Mouse (Mus musculus) B cell, adult 67 days (primary cell): ENCODE measurements around the gene Zfp263. TPM values are rescaled to one million over a fixed set of nuclear protein-coding genes. Genes with fewer than 3 reads are reported as not detected.

Experiments
- total RNA-seq, 2 experiments: library from RNA; stranded (reverse); gene quantifications; 4 replicates each; pipeline ENCODE4 v1.2.4; 2023

Zfp263 gene
- 10 to 100 TPM; 66.8 to 79.5 TPM for total RNA-seq

GRCm38 (mm10) chr16:3743503-3744185 lies at the start of gene Zfp263:
Gene Zfp263 (plus strand): TSS chr16:3744093.

GRCm38 (mm10) chr16:3717980-3718379 lies 25.9 kb upstream of the Zfp263 start, which contains the start of gene Mefv:
Gene Mefv (minus strand): TSS chr16:3718097.

Other genes starting within 250 kb of the Zfp263 start
- gene Olfr161, start 153.1 kb upstream of the Zfp263 start, total RNA-seq, result not detected
- gene Mefv, start 26.0 kb upstream of the Zfp263 start, total RNA-seq, result under 1 TPM in 1 of 2 experiments, not detected in 1; 0.20 TPM
- not detected for gene Olfr15, start 86.8 kb downstream of the Zfp263 start, total RNA-seq
- 1 to 10 TPM in 1 of 2 experiments, under 1 TPM in 1; 0.77 to 2.2 TPM for gene Zfp174, start 103.2 kb downstream of the Zfp263 start, total RNA-seq
- gene Naa60, start 128.3 kb downstream of the Zfp263 start, total RNA-seq, result 100 to 1,000 TPM; 102 to 111 TPM
- gene Zfp597, start 140.5 kb downstream of the Zfp263 start, total RNA-seq, result 10 to 100 TPM; 33.6 to 46.3 TPM
- 1 to 10 TPM in 1 of 2 experiments, not detected in 1; 3.0 TPM for gene Gm20695, start 140.6 kb downstream of the Zfp263 start, total RNA-seq
- 10 to 100 TPM; 11.1 to 17.5 TPM for gene 1700037C18Rik, start 164.6 kb downstream of the Zfp263 start, total RNA-seq
- gene Cluap1, start 164.7 kb downstream of the Zfp263 start, total RNA-seq, result 10 to 100 TPM; 30.2 to 31.4 TPM
- gene Nlrc3, start 232.5 kb downstream of the Zfp263 start, total RNA-seq, result 10 to 100 TPM; 38.8 to 39.8 TPM